Mouse (Mus musculus): ENCODE measurements around the gene Pcnx2.

Pcnx2 gene

DNA sequence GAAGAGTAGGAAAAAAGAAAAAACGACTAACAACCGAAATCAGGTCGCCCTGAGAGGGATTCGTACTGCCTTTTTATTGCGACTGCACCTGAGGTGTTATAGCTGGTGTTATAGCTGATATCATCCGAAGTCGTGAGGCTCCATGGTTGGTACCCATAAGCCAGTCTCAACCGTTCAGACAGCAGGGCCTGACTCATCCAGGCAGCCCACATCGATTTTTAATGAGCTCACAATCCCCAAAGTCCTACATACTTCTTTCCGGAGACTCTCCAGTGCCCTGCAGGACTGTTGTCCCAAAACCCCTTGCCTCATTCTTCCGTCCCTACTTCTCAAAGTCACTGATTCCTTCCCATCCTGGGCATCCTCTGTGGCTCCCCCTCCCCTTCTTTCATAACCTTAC lies 729 bp downstream of the Pcnx2 start:
- no peak for DNase-seq (ENCODE audit: low spot score)

DNA sequence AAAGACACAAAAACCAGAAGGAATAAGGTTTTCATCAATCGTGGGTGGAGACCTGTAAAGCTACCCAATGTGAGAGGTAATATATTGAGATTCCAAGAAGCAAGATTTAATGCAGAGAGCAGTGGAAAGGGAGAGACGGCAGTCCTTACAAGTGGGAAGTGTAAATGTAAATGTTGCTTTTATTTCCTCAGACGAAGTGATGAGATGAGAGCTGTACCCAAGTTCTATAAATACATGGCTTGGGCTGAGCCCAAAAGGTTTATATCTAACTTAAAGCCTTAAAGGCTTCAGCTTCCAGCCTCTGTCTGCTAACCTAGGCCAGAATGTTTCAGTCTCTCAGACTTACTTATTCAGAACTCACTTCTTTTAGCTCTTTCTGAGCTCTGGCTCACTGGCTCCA lies 8.2 kb downstream of the Pcnx2 start:
- no peak for DNase-seq (ENCODE audit: low spot score)

DNA sequence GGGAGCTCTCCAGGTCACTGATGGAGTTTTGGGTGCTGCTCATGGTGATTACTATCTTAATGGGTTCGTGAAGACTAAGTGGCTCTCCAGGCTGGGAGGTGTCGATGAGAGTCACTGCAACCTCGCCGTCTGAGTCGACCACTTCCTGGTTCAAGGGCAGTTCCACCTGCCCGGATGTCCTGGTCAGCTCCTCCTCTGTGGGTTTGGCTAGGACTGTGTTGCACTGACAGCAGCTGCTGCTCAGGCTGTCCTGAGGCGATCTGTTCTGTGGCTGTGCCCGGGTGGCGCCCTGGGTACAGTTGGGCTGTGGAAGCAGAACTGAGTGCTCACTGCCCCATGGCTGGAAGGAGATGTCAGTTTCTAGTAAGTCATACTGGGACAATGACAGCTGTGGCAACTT lies 10.6 kb downstream of the Pcnx2 start:
- no peak for DNase-seq (ENCODE audit: low spot score)

DNA sequence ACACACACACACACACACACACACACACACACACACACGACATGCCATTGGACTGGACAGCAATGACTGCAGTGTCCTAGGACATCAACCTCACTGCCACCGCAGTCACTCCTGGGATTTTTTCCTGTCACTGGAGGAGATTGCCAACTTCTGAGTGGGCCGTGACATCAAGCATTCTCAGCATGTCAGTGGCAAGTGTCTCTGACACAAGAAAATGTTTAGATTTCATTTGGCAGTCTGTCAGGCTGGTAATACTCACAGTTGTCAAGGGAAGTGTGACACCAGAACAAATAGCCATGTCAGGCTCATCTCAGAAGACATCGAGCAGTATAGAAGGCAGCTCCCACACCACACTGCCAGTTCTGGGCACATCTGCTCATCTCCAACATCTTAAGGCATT lies 17.7 kb downstream of the Pcnx2 start:
- DNase-seq (ENCODE audit: low spot score), result no peak

DNA sequence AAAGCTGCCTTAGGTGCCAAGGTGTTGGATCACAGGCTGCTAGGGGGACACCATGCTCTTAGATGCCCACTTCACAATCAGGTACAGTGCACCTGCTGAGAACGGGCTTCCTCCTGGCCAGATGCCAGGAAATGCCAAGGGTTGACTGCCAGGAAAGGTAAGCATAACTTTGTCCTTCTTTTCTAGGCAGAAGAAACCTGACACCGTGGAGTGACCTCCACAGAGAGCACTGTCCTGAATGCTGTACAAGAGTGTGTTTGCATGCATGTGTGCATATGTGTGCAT lies 24.9 kb downstream of the Pcnx2 start:
- no peak for DNase-seq (ENCODE audit: low spot score)

DNA sequence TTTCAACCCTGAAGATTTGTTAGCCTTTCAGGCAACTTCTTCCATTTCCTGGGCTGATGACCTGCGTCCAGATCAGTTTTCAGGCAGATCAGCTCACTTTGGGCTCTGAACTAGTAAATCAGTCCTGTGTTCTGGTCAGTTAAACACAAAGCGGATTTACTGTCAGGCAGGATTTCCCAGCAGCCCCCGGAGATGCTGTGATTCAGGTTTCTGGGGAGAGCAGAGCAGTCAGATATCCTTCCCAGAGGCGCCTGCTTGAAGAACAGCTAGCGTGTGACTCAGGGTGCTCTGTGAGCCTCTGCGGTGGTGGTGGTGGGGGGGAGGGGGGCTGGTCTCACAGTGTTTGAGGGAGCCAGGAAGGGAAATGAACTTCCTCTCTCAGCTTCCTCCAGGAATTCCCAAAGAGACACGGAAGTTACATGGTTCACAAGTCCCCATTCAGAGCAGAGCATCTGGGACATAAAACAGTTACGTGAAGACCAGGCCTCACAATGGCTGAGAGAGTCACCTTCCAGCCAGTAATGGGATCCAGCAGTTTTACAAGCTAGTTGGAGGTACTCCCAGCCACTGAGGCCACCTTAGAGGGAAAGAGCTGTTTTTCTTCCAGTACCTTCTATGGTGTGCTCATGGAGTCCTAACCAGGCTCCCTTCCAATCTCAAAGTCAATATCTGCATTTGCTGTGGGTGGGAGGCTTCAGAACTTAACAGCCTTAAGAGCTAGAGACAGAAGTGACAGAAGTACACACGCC lies 25.4 kb downstream of the Pcnx2 start:
- no peak for DNase-seq (ENCODE audit: low spot score)

DNA sequence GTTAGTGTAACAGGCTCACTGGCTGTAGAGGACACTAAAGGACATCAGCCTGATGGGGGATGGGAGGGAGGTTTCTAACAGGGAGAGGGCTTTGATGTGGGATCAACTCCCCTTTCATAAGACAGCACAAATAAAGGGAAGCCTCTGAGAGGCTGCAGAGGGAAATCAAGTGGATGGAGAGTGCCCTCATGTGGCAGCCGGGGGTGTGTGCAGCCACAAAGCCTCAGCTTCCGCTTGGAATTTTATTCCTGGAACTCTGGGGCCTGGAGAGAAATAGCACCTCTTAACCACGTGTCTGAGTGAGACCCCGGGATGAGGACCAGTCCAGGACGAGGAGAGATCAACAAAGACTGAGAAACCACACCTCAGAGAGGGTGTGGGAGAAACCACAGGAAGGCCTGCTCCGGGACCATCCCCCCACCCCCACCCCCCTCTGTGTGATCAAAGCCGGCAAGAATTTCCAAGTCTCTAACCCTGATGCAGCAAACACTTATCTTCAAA lies 27.2 kb downstream of the Pcnx2 start:
- DNase-seq (ENCODE audit: low spot score), result peak; percentile 71

DNA sequence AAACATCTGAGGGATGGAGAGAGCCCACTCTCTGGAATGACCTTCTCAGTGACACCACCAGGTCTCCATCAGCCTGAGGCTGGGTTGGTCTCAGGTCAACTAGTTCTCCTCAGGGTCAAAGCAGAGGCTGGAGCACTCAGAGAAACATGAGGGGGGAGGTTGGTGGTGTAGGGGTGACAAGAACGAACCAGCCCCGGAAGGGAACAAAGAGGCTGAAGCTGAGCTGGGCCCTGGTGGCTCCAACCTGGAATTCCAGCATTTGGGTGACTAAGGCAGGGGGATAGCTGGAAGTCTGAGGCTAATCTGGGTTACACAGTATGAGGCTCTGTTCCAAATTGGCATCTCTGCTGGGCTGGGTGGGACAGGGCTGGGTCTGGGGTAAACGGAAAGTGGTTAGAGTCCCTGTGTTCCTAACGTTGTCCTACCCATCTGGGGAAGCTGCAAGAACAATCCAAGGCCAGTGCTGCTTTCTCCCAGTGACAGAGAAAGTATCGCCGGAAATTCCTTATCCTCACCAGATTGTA lies 27.9 kb downstream of the Pcnx2 start:
- DNase-seq (ENCODE audit: low spot score), result no peak

DNA sequence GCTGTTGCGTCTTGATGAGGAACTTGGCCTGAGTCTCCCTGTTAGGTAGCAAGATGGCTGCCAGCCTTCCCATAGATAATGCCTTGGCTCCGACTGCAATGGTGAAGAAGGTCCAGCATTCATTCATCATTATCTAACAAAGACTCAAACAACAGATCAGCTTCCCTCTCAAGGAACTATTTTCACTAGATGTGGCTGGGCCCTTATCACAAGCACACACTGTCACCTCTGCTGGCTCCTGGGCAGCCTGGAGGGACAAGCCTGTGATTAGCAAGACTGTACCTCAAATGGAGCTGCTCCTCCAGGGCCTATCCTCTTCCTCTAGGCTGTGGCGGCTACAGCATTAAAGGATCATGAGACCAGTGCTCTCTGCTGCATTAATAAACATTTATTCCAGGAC lies 28.4 kb downstream of the Pcnx2 start:
- no peak for DNase-seq (ENCODE audit: low spot score)

DNA sequence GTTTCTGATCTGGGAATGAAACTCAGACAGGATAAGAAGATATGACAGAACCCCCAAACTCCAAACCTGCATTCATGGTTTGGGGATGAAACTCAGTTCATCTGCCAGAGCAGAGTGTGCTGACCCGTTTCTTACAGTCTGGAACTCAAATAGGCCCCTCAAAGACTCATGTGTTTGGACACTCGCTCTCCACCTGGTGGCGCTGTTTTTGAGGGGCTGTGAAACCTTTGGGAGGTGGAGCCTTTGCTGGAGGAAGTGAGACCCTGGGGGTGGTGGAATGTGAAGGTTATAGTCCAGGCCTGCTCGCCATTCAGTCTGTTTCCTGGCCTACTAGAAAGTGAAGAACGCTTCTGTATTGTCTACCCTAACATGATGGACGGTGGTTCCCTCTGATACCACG lies 29.6 kb downstream of the Pcnx2 start:
- DNase-seq (ENCODE audit: low spot score), result no peak

DNA sequence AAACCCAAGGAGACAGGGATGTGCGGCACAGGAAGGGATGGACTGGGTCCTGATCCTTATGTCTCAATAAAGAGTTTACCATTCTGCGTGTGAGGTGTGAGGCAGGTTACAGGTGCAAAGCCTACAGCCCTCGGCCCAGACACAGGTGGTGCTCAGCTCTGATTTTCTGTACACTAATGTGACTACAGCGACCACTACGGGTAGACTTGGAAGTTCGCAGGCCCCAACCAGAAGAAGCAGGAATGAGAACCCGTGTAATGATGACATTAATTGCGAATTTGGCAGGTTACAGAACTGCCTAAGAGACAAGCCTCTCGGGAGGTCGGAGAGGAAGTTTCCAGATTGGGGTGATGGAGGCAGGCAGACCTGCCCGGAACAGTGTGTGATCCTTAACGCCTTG lies 32.0 kb downstream of the Pcnx2 start:
- DNase-seq (ENCODE audit: low spot score), result no peak

DNA sequence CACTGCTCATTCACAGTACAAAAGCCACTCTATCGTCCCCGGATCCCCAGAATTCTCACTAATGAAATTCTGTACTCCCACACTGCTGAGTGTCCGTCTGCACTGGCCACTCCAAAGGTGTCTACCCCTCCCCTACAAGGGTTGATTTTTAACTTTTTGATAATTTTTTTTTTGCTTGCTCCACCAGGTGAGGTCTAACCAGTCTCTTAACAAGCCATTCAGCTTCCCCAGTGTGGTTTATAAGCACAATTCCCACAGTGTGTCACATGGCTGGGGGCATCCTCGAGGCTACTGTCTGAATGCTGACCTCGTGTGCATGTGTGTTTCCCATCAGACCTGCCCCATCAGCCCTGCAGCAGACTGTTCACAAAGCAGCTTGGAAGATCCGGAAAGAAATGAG lies 40.9 kb downstream of the Pcnx2 start:
- no peak for DNase-seq (ENCODE audit: low spot score)

DNA sequence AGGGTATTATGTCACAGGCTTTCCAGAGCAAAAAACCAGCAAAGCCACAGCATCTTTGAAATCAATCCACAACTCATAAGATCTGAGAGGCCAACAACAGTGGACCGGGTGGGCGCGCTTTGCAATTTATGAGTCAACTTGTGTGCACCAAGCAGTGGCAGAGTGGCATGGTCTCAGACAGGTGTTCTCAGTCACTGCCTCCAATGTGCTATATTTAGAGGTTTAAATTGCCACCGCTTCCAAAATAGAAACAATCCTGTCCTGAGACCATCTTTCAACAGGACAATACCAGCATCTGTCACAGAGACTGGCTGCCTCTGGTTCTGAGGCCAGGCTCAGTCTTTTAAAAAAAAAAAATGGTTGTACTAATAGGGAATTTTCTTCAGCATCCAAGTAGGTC lies 42.0 kb downstream of the Pcnx2 start:
- DNase-seq (ENCODE audit: low spot score), result no peak

DNA sequence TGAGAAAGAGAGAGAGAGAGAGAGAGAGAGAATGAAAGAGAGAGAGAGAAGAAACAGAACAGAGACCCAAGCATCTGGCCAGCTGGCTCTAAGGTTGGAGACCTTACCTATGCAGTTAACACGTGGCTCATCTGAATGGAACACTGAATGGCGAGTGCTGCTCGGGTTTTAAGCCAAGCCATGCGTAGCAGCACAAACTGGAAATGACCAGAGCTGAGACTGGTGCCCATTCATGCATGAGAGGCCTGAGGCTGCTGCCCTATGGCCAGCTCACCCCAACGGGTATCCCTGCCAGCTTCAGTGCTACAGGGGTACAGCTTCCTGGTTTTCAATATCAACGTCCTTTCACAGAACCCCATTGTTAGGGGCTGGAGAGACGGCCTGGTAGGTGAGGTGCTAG lies 43.7 kb downstream of the Pcnx2 start:
- DNase-seq (ENCODE audit: low spot score), result no peak

DNA sequence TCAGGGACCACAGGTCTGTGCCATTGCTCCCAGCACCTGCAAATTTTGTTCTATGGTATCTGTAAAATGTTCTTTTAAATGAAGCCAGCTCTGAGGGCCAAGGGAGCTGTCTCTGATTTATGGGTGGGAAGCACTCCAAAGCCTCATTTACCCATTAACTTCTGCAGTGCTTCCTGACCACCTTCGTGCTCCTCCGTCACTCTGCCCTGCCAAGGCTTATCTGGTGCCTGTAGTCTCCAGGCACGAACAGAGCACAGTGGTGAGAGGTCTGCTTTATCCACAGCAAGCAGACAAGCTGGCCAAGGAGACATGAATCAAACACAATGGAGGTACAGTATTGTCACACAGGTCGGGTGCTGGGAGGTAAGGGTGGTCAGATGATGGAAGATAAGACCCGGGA lies 44.8 kb downstream of the Pcnx2 start:
- DNase-seq (ENCODE audit: low spot score), result no peak

DNA sequence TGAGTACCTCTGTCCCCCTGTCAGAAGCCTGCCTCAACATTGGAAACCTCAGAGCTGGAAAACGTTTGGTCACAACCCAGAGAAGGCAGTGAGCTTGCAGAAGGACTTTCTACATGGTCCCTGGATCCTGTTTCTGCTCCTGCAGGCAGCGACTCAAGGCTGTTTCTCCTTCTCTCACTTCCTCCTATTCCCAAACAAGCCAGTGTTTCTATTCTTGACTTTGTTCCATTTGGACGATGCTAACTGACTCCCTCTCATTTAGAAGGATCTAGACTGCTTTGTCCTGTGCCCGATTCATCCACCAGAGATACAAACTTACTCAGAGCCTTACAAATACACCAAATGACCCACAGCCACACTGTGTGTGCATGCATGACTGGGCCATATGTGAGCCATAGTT lies 48.9 kb downstream of the Pcnx2 start:
- DNase-seq (ENCODE audit: low spot score), result no peak

DNA sequence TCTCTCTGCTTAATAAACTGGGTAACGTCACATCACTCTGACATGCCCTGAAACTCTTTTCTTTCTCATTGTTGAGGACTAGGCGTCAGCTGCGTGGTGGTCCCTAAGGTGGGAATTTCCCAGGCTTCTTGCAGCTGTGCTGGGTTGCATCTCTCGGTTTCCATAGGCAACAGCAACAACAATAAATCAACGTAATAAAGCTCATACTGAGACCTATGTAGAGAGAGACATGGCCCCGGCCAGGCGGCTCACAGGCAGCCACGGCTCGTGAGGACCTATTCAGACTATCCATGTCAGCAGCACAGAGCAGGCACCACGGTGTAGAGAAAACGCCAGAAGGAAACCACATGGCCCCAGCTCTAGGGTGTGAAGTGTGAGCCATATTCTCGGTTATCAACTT lies 50.3 kb downstream of the Pcnx2 start:
- DNase-seq (ENCODE audit: low spot score), result no peak

DNA sequence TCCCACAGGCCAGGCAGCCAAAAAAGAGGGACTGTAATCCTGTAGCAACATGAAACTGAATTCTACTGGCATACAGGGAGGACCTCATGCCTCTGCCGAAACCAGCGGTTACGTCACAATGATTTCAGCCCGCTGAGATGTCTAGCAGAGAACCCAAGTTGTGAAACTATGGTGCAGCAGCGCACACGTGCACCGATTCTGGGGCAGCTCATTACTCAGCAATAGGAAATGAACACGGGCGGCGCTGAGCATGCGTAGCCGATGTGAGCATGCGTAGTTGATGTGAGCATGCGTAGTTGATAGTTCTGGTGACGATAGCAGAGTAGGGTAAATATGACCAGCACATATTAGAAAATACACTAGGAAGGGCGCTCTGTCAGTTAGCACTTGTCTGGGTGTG lies 52.8 kb downstream of the Pcnx2 start:
- DNase-seq (ENCODE audit: low spot score), result no peak

DNA sequence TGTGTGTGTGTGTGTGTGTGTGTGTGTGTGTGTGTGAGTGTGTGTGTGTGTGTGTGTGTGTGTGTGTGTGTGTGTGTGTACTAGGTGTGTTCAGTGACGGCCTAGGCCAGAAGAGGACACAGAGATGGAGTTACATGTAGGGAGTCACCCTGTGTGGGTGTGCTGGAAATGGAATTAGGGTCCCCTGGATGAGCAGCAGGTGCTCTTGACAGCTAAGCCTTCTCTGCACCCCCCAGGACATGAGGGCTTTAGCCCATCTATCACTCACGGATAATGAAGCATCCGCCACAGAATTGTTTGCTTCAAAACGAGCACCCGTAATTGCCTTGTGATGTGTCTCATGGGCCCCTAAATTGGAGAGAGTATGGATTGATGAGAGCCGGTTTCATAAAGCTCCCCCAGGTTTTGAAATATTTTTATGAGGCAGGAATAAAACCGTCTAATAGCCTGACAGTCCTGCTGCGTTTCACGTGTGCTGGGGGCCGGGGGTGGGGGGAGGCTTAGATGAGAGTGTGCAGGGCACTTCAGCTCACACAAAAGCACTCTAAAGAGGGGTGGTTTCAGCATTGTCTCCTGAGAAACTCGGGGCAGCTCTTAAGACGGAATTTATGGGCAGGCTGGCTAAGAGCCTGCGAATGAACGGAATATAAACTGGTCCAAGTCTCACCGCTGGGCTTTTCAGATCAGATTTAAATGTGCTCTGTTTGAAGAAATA lies 54.8 kb downstream of the Pcnx2 start:
- DNase-seq (ENCODE audit: low spot score), result no peak

DNA sequence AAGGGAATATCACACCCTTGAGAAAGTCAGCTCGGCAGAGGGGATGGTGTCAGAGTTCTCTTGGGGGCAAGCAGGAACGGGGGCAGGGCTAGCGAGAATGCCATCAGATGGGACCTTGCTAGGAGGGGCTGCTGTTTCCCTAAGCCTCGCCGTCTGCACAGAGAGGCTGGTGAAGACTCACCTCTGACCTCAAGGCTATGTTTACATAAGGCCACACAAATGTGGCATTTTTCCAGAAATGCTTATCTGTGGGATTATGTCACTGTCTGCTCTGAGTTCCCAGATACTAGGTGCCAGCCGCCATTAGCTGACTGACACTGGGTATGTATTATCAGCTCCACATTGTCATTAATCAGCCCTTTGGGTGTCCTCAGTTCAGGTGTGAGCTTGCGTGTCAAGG lies 56.0 kb downstream of the Pcnx2 start:
- DNase-seq (ENCODE audit: low spot score), result no peak

DNA sequence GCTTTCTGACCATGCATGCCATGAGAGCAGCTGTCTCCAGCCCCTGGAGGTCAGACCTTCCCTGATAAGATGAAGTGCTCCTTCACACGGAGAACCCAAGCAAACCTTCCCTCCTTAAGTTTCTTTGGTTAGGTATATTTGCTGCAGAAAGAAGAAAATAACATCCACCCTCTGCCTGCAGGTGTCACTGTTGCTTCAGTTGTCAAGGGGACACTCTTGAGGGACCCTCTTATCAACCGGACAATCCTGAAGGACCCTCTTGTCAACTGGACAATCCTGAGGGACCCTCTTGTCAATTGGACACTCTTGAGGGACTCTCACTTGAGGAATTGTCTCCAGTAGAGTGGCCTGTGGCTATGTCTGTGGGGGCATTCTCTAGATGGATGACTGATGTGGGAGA lies 73.4 kb downstream of the Pcnx2 start:
- no peak for DNase-seq (ENCODE audit: low spot score)

DNA sequence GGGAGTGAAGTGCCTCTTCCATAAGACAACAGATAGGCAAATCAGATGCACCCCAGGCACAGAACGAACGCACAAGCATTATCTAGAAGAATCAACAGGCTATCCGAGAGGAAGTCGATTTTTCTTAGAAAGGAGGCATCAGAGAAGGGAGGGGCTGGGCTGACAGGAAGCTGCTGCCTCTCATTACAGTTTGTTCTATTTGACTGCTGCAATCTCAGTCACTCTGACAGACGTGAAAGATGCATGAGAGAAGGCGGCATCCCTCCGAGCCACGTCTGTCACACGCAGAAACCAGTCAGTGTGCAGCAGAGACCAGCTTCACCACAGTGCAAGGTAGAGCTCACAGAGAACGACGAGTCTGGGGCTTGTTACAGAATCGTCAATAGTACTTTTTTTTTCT lies 74.4 kb downstream of the Pcnx2 start:
- DNase-seq (ENCODE audit: low spot score), result no peak

DNA sequence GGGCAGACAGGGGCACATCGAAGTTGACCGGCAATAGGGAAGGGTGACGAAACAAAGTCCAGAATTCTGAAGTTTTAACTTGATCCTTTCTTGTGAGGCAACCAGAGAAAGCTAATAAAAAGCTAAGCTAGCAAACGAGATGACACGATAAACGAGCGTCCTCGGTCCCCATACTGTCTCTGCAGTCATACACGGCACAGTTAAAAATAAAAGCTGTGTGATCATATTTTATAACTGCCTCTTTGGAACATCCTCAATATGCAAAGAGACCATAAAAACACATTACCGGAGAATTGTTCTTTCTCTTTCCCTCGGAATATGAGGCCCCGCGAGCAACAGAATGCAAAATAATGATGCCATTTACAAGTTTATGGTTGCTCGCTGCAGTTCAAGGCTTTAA lies 76.1 kb downstream of the Pcnx2 start:
- no peak for DNase-seq (ENCODE audit: low spot score)

DNA sequence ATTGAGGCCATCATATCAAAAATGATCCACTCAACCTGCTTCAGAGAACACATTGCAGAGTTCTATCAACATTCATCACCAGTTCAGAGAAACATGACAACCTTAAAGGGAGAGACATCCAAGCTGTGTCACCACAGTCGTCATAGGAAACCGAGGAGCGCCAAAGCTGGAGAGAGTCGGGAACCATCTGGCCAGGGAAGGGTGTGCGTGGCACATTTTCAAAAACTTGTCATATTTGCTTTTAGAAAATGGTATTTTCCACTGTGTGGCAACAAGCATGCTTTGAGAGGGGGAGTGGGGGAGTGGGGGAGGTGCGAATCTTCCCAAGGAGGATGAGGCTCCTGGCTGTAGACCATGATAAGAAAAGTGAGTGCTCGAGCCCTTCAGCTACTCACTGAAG lies 78.3 kb downstream of the Pcnx2 start:
- peak; percentile 14 for DNase-seq (ENCODE audit: low spot score)
